Mouse (Mus musculus) megakaryocyte, embryonic 14.5 days (primary cell): Measurements from ENCODE around the gene Slc22a18.
"Not testable (repeated sequence)": the region's sequence is repeated elsewhere in the genome, so short reads cannot be mapped to it uniquely, and the experiment has no call there.

Experiments
- FLI1 ChIP-seq: IDR thresholded peaks from 2 replicates; pipeline ENCODE4 v1.6.1; 2012; ENCODE audit warnings: low read length, inconsistent platforms, mixed read lengths
- GATA1 ChIP-seq: IDR thresholded peaks from 3 replicates; pipeline ENCODE4 v1.6.1; 2012; ENCODE audit warnings: mixed read lengths, low read length, inconsistent platforms, borderline replicate concordance

DNA sequence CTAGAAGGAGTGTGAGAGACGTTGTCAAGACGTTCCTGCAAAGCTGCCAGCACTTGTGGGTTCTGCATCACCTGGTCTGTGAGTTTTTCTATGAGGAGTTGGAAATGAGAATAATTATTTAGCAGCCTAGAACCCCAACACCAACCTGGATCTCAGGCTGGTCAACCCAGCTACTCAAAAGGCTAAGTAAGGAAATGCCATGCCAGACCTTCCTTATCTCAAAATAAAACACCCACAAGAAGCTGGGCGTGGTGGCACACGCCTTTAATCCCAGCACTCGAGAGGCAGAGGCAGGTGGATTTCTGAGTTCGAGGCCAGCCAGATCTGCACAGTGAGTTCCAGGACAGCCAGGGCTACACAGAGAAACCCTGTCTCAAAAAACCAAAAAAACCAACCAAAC lies 64.7 kb downstream of the Slc22a18 start:
- not testable (repeated sequence) for TF ChIP-seq FLI1, GATA1
